Mouse (Mus musculus) mesoderm, embryonic 11.5 days (tissue): Measurements from ENCODE around the gene Mbd5.
A peak's percentile ranks its signal among the peaks of the same experiment; 100 is the strongest.

Experiments
- DNase-seq: peaks from one replicate; pipeline ENCODE4 v3.0.0-alpha.2; 2012; ENCODE audit warnings: low read depth, low spot score

Gene Mbd5

GRCm38 (mm10) chr2:49344287-49344686, 395.0 kb downstream of the Mbd5 start:
- DNase-seq = no peak

DNA sequence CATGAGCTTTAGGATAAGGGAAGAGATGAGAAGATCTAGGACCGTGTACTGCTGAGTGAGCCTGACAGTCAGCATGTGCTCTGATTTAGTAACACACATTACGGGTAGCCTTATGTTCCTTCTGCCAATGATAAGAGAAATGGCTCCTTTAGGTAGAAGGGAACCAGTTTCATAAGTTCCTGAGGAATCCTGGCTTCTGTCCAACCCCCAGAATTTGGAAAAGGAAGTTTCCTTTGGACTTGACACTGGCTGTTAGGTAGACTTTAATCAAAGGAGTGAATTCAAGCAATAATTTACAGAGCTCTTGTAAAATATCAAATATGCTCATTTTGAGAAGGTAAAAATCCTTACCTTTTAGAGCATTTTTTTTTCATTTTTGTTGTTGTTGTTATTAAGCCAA, 396.5 kb downstream of the Mbd5 start:
- no peak for DNase-seq

GRCm38 (mm10) chr2:49349813-49350212, 400.5 kb downstream of the Mbd5 start:
- no peak for DNase-seq

GRCm38 (mm10) chr2:49350852-49351251, 401.5 kb downstream of the Mbd5 start:
- no peak for DNase-seq

DNA sequence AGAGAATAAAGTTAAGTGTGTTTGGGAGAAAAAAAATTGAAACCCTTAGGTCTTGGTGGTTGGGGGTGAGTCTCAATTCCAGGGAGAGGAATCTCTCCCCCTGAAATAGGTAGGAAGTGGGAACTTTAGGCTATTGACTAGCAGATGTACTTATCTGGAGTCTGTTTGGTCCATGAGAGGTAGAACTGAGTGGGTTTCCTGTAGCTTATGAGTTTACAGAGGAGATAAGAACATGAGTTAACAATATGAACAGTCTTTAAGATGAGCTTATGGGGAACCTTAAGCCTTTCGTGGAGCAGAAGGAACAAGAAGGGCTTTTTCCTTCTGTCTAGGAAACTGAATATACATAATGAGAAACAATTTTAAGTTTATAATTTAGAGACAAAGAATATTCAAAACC, 404.8 kb downstream of the Mbd5 start:
- DNase-seq = no peak

DNA sequence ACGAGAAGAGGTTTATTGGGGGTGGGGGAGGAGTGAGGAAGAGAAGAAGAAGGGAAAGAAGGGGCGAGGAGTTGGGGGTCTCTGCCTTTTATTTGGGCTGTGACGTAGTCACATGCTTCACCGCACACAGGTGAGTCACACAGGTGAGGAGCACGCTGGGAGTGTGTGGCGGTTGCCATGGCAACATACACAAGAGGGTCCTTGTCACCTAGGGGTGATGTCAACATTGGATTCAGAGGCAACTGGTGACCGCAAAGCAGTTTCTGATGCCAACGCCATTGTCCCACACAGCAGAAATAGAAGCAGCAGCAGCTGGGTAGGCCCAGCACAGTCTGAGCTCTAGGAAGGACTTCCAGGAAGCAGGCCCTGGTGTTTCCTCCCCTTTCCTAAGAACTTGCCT, 406.6 kb downstream of the Mbd5 start:
- DNase-seq = no peak

DNA sequence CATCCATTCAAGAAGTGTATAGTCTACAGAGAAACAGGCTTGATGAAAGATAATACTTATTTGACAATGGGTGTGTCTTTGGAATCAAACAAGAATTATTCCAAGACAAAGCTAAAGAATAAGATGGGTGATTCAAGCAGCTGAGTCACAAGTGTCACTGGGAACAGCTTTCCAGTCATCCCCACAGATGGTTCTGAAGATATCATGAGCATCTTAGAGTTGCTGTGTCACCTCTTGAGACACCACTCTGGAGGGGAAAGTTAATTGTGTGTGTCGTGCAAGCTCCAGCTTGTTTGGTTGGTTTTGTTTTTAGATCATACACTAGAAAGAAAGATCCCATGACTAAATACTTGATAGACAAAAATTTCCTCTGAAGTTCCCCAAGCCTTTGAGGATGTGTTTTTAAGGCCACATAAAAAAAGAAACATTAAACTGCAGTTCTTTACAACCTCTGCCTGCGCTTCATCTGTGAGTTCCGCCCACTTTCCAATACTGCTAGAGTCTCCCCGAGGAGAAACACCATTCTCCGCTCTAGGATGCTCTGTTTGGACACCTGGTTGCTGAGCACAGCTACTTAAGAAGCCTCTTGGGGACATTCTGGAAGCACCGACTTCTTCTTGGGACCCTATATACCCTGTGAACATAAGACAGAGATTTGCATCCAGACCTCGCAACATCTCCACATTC, 409.0 kb downstream of the Mbd5 start:
- no peak for DNase-seq

GRCm38 (mm10) chr2:49358839-49359520, 409.7 kb downstream of the Mbd5 start:
- DNase-seq = peak; percentile 32

GRCm38 (mm10) chr2:49359706-49360105, 410.4 kb downstream of the Mbd5 start:
- no peak for DNase-seq

- no peak for DNase-seq
Observed at GRCm38 (mm10) chr2:49364546-49364945, 415.2 kb downstream of the Mbd5 start.

GRCm38 (mm10) chr2:49366878-49367545, 417.7 kb downstream of the Mbd5 start:
- no peak for DNase-seq

DNA sequence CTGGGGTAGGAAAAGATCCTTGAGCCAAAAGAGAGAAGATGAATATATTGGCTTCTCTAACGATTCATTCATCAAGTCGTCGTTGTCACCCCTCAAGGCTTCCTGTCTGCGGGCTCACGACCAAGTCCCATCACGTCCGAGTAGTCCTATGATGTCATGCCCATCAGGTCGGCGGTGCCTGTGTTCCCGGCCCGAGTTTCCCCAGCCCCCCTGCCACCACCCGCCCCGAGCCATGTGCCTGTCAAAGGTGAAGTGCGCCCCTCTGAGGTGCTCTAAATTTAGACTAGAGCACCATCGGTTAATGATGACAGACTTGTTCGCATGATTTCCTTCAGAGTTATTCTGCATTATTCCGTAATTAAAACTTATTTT, 418.2 kb downstream of the Mbd5 start:
- DNase-seq = no peak

GRCm38 (mm10) chr2:49371632-49372031, 422.3 kb downstream of the Mbd5 start:
- DNase-seq = no peak

DNA sequence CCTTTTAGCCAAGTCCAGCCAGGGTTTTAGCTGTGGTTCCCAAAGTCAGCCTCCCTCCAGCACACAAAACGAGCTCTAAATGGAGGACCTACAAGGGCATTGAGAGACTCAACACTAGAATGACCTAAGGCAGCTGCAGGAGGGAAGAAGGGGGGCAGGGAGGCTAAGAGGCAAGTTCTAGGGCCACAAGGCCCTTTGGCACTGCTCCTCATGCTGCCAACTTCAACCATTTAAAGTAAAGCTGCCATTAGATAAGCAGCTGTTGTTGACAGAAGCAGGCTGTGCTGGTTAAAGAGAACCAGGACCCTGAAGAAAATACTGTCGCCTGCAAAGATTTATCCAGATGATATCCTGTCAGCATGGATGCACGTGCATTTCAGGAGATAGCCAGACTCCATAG, 423.3 kb downstream of the Mbd5 start:
- DNase-seq = no peak
